Mouse (Mus musculus) spleen, postnatal 36 days (tissue): ENCODE measurements at regions not wholly inside any gene's neighbourhood (a gene's known extent, or its start where the extent isn't known, plus 50 kb on each side); places are given as distances from the start of the nearest gene placed in this dataset.
"Not testable (repeated sequence)": the region's sequence is repeated elsewhere in the genome, so short reads cannot be mapped to it uniquely, and the experiment has no call there.

ENCODE experiments used
- DNase-seq, 2 experiments: peaks; one replicate each; pipeline ENCODE4 v3.0.0; 2022; ENCODE audit warnings: low spot score in 2 of 2, mixed read lengths in 1 of 2

DNA sequence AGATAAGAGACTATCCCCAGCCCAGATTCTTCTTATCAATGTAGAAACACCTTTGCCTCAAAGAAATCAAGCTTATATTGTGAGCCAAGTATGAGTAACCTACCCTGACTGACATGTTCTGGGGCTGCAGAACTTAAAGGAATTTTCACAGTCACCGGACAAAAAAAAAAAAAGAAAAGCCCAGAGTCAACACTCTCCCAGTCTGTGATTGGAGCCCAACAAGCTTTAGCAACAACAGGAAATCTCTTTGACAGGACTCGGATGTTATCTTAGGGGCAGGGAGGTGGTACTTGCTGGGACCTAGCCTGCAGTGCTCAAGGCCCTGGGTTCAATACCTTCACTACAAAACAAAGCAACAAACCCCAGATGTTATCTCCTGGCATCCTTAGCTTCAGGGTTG is 114.2 kb downstream of the Nectin1 start:
- no peak for DNase-seq

DNA sequence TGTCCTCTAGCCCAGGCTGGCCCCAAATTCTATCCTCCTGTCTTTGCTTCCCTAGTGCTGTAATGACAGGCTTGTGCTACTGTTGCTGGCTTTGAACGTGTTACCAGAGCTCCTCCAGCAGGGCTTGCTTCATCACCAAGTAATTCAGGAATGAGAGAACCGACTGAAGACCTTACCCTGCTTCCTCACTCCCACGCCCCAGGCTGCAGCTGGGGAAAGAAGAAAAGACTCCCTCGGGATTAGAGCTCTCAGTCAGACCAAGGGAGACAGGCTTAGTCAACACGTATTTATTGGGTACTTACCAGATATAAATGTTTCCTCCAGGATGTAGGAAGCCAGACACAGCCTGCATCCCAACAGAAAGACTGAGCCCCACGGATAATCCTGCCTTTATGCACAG is 115.0 kb downstream of the Nectin1 start:
- DNase-seq = no peak

DNA sequence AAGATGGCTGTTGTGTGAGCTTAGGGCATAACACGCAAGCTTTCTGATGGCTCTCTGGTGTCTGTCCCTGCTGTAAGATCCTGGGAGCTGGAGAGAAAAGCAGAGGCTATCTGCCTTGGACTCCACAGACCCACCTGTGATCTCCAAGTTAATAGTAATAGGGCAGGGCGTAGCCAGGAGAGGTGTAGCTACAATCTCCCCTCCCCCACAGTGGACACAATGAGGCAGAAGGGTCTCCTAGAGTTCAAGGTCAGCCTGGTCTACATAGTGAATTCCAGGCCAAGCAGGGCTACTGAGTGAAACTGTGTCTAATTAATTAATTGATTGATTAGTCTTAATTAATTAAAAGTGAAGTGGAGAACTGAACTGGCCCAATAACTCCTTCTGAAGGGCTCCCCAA is 116.5 kb downstream of the Nectin1 start:
- DNase-seq = no peak

DNA sequence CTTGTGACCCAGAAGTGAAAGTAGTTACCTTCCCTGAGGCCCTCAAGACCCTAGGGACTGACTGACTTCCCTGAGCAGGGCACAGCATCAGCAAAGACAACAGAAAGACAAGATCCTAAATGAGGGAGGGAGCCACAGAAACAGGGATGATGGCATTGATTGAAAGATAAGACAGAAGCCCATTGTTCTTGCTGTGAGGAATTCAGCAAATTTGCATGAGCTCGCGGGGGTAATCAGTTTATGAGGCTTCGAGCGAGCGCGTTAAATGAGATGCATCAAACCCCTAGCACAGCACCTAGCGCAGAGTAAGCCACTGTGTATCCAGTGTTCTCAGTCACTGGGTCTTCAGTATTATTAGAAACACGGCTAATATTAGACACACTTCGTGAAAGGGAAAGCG is 117.6 kb downstream of the Nectin1 start:
- no peak for DNase-seq

DNA sequence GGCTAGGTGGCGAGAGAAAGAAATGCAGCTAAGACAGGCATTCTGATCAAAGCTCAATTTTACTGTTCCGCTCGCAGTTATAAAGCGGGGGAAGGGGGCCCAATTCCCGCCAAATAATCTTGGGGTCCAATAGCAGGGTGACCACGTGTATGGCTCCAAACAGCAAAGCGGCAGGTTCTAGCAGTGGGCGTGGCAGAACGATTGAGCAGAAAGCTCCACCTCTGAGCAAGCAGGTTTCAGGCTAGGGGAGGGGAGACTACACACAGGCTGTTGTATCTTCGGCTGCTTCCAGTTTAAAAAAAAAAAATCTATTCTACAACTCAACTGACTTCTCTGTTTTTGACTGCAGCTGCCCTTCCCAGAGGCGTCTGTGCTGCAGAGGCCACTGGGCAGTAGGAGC is 118.2 kb downstream of the Nectin1 start:
- not testable (repeated sequence) for DNase-seq

DNA sequence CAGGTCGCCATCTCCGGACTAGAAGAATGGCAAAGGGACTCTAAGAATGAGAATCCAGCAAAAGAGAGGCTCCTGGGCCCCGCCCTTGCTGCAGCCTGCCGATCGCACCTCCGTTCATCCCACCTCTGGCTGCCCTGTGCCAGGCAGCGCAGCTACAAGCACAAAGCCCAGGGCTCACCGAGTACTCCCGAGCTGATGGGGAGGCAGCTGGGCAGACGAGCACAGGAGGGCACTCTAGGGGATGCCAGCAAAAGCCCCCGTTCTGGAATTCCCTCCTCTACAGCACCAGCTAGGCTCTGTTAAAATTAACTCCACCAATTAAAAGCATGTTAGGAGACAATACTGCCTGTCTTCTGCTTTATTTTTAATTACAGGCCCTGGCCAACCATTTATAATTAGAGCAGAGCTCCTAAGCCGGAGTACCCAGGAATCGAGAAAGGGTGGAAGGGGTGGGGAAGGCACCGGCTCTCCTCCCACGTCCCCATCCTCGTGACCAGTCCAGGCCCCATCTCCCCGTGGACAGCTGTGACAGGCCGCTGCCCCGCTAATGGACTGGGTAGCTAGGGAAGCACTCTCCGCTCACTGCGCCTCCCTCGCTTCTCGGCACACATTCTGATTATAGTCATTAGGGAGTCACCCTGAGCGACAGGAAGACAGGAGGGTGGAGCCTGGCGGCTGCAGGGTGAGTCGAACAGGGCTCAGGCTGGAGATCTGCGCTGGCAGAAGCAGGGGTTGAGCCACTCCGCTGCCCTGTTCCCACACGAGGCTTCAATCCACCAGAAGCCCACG is 120.0 kb downstream of the Nectin1 start:
- no peak for DNase-seq

DNA sequence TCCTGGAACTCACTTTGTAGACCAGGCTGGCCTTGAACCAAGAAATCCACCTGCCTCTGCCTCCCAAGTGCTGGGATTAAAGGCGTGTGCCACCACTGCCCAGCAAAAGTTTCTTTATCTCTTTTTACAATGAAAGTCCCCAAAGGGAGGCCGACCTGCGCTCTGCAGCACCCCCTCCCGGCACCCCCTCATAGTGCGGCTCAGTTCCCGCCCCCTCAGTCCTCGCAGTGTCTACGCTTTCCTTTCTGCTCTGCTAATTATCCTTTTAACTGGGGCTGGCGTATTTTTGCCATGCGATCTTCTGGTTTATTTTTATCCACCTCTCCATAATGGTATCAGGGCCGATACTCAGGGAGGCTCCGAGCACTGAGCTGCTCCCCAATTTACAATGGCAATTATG is 123.0 kb downstream of the Nectin1 start:
- no peak for DNase-seq

DNA sequence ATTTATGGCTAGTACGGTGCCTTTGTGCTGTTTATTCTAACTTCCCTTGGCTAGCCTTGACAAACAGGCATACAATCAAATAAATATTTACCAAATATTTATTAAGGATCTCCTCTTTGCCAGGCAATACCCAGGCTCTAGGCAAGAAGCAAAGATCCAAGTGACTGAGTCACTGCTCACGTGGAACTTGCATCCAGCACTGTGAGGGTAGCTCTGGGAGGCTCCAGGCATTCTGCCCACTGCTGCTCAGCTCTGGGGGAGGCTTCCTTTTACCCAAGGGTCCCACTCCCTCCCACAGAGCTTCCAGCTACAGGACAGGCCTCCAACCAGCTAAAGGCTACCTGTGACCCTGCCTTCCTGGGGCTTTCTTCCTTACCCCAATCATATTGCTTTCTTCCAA is 130.1 kb downstream of the Nectin1 start:
- no peak for DNase-seq

DNA sequence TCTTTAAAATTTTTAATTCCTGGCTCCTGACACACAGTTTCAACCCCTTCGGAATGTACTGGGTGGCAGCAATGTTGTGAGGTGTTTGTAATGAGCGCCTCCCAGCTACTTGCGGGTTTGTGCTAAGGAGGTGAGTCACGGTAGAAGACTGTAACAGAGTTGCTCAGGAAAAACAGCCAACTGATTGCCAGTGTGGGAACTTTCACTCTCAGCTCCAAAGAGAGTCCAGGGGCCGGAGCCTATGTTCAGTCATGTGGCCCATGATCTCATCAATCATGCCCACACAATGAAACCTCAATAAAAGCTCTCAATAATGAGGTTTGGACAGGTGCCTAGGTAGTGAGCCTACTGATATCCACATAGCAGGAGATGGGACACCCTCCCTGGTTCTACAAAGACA is 130.5 kb downstream of the Nectin1 start:
- DNase-seq = no peak

DNA sequence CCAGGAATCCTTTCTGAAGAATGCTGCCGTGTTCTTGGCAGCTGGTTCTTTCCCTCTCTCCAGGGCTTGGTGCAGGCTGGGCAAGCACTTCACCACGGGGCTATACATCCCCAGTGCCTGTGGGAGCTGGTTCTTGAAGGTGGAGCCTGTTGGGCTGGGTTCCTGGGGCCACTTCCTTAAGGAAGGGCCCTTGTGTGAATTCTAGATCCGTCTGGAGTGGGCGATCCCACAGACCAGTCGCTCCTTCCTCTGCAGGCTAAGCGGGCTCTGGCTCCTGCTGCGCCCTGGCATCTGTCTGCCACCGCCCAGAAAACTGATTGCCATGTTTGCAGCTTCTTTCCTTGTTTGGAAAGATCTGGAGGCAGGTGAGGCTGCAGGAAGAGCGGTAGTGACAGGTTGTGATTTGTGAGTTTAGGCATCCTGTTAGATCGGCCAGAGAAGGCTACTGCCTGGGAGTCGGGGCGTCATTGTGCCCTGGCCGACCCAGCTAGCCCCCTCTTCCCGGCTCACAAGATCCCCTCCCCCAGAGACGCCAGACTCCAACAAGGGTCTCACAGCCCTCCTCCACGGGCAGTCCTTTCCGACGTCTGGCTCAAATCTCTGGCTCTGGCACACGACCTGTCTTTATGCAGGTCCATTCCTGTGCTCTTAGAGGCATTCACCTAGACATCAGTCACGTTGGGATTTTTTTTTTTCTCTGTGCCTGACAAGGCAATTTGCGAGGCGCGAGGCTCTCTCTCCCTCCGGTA is 135.6 kb downstream of the Nectin1 start:
- DNase-seq = no peak

DNA sequence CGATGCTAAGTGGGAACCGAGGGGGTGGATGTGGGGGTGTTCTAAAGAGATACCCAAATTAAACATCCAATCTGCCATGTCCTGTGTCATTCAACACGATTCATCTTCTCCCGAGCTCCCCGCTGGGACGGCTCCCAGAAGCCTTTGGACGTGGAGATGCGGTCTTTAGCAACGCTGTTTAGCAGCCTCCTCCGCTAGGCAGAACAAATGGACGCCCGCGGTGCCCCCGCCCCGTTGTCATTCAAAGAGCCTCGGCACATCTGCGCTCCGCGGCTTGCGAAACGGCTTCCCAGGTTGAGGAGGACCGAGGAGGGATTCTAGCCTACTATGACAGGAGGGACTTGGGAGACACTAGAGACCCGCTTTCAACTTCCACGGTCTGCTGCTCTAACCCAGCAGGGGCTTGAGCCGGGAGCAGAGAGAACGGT is 136.2 kb downstream of the Nectin1 start:
- no peak for DNase-seq

DNA sequence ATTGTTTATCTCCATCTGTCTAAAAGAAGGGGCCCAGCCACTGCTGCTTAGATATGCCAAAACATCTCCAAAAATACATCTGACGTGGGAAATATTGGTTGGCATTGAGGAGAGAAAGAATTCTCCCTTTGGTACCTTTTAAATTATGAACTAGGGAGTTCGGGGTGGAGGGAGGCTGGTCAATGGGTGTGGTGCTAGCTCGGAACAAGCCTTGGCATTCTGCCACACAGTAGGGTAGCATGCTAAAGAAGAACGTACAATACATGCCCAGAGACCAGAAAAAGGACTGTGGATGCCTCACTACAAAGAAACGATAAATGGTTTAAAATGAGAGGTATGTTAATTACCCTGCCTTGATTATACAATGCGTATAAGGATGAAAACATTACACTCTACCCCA is 149.3 kb downstream of the Nectin1 start:
- DNase-seq = no peak

DNA sequence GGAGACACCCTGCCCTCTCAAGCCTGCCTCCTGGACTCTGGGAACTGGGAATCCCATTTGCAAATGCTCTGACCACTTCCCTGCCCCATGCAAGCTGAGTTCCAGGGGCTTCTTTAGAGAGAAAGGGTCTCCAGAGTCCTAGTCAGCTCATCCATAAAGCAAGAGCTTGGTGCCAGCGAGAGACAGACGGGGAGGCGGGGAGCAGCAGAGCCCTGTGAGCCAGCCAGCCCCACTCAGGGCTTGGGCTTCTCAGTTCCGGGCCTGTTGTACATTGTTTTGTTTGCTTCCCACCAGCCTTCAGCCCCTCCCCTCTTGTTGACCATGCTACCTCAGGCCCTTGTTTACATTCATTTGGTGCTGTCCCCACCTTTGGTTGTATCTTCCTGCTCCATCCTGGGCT is 143.9 kb upstream of the Thy1 start:
- DNase-seq = no peak

DNA sequence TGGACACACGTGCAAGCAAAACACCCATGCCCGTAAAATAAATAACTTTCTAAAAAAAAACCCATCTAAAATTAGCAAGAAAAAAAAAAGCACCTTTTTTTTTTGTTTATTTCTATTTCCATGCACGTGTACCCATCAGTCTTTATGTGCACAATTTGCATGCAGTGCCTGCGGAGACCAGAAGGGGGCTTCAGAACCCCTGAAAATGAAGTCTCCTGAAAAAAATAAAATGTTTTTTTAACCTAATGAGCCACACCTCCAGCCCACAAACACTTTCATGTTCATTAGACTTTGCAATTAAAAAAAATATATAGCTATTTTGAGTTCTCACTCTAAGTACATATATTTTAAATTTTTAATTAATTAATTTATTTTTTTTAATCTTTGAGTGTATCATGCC is 134.9 kb upstream of the Thy1 start:
- no peak for DNase-seq

DNA sequence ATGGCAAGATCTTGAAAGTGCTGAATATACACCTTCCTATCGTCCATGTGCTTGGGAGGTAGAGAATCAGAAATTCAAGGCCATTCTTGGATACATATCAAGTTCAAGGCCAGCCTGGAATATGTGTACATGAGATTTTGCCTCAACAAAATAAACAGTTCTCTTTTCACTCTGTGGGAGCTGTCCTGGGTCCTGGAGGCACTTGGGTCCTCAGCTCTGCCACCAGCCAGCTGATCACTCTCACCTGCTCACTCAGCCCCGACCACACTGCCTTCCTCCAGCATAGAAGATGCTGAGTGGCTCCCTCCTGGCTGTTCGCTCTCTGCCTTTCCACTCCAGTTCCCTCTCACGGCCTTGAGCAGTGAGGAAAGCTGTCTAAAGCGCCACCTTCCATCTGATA is 128.2 kb upstream of the Thy1 start:
- no peak for DNase-seq

DNA sequence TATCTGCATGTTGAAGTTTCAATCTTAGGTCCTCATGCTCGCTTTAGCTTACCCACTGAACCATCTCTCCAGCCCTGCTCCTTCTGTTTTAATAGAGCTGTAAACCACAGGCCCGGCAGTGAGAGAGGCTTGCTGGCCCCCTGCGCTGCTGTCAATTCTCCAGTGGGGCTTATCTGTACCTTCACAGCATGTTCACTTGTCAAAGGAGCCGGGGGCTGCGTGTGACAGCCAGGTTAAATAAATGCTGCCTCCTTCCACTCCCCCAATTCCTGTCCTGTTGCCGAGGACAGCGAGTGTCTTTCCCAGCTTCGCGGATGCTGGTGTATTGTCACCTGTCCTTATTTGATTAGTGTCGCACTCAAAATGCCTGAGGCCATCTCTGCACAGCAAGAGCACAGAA is 125.7 kb upstream of the Thy1 start:
- no peak for DNase-seq

DNA sequence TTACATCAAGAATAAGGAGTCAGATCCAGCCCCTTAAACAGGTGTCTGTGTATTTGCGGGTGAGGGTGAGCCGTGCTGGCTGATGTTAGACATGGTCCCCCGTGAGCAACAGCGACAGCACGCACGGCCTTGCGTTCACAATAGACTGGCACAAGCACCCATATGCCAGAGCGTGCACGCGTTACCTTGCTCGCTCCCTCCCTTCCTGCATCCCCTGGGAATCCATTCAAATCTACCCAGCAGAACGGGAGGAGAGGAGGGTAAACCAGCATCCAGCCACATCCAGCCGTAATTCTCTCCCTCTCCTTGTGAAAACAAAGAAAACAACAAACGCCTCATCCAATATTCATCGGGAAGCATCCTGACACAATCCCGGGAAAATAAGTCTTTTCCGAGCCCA is 124.2 kb upstream of the Thy1 start:
- DNase-seq = no peak

DNA sequence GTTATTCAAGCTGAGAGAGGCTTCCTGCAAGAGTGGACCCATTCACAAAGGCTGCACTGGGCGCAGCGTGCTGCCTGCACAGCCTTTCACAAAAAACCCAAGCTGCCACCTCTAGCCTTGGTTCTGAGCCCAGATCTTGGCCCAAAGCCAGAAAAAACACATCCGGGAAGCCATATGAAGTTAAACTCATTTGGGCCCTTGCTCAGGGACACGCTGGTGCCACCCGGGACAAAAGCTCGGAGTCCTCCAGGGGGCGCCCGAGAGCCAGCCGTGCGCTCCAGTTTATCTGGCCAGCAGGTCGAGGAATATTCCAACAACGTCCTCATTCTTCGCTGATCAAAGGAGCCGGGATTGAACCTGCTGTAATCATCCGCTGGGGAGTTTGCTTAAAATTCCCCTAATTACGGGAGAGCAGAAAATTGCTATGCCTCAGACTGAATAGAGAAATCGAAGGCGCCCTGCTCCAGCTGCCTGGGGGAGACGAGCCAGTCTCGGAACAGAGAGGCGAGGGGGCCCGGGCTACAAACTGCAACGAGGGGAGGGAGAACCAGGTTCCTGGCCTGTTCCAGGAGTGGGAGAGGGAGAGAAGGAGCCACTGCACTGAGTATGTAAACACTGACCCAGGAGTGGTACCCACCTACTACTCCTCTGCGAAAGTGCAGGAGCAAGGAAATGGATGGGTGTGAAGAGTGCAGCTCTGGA is 123.0 kb upstream of the Thy1 start:
- peak in 1 of 2 experiments; percentile 18 for DNase-seq

DNA sequence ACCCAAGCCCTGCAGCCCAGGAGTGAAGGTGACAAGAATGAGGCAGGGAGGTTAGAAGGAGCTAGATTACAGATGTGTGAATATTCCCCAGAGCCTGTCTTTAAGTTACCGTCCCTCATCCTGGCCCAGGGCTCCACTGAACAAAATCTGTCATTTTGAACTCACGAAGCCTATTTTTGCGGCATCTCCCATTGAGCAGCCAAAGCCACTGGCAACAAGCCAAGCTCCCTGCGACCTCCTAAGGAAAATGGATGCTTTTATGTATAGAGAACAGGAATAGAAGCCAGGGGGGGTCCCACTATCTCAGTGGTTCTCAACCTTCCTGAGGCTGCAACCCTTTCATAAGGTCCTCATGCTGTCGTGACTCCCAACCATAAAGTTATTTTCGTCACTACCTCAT is 121.0 kb upstream of the Thy1 start:
- no peak for DNase-seq

DNA sequence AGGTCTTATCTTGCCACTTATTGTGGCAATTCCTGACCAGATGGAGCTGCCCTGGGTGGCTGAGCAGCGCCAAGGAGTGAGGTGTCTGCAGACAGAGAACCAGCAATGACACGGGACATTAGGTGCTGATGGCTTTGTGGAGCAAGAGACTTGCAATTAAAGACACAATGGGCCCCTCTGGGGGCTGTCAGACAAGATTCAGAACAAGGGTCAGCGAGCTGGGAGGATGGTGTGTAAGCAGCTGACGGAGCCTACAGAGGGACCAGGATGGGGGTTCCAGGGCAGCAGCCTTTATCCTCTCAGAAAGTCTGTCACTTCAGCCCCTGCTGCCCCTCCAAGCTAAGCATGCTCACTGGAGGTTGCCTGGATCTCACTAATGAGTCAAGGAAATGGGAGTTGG is 120.1 kb upstream of the Thy1 start:
- no peak for DNase-seq

DNA sequence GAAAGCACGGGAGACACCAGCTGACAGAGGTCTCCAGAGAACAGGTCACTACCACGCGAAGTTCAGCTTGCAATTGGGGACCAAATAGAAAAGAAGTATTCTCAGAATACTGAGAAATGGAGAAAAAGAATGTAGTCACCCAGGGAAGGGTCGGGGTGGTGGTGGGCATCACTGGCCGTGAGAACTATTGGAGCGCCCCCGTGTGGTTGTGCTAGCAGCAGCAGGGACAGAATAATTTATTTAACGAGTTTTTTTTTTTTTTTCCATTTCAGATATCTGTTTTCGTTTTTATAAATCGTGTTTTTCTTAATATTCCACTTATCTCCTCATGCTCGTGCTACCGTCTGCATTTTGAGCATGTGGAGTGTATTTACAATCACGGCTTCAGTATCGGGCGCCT is 118.4 kb upstream of the Thy1 start:
- DNase-seq = no peak

DNA sequence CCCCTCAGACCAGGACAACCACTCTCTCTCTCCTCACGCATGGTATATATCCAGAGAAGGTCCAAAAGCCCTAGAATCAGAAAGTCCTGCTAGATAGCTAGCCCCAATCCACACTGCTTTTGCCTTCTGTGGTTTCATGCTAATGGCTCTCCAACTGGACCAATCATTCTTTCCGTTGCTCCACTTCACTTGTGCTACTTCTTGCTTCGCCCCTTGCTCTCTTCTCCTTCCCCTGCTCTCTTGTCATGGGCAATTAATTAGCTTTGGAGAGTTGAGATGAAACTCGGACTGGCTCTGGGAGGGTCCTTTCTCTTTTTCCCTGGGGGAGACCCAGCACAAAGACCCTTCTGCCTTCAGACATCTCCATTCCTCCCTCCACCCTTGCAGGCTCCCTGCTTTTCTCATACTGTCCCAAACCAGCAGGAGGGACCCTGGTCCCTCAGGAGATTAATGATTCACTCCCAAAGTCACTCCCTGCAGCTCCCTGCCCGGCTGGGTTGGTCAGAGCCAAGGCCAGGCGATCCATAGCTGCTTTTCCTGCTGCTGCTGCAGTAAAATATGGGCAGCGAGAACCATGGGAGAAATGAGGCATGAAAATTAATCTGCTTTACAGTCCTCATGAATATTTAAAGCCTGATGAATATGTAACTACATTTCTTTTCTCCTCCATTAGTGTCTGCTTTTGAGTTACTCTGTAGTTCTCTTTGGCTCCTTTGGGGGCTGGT is 113.7 kb upstream of the Thy1 start:
- no peak for DNase-seq
